Mouse (Mus musculus): Measurements from ENCODE around the gene Col12a1. TPM values are rescaled to one million over a fixed set of nuclear protein-coding genes. Genes with fewer than 3 reads are reported as not detected.
"Not testable (repeated sequence)": the region's sequence is repeated elsewhere in the genome, so short reads cannot be mapped to it uniquely, and the experiment has no call there.

The Col12a1 gene
- total RNA-seq, 2 experiments from 2014 or later = not detected

DNA sequence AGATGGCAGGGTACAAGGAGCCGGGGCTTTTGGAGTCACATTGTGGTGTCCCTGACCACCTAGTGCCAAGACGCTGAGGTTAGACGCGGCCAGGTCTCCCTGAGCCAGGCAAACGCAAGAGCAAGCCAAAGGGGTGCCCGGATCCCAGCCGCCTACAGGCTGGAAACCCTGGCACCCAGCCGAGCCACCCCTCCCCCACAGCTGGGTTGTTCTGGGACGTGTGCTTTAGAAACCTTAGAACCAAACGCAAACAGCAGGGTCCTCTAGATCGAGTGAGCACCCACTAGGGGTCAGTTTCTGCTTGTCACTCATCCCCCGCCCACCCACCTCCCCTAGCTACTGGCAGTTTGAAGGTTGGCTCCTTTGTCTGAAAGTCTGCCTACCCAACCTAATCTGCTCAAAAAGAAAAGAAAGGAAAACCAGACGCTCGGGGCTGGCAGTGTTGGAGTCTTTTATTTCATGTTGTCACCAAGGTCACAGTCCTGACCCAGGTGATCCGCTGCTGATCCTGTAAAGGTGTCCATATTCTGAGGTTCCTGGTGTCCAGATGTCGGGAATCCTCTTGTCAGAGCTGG is 4.1 kb downstream of the Col12a1 start:
- ATAC-seq (replicated peaks; ENCODE audit: poor library complexity, severe bottlenecking) = no peak

GRCm38 (mm10) chr9:79689771-79690535 is 28.7 kb downstream of the Col12a1 start:
- no peak for ATAC-seq (replicated peaks; ENCODE audit: poor library complexity, severe bottlenecking)

DNA sequence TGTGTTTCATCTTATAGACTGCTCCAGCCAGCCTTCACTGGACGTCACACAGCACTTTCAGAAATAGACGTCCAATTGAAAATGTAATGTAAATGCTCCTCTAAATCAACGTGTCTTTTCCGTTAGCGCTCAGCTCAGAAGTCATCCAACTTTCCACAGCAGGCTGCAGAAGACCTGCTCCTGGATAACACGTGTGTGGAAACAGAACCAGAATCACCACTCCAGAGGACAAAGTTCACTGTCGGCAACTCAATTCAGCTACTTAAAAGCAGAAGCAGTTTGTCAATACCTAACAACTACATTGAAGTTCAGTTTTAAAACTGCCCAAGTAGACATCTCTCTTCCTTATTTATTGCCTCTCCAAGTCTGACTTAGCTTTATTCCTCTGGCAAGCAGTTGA is 29.3 kb downstream of the Col12a1 start:
- no peak for ATAC-seq (replicated peaks; ENCODE audit: poor library complexity, severe bottlenecking)

GRCm38 (mm10) chr9:79687227-79687626 is 31.4 kb downstream of the Col12a1 start:
- ATAC-seq (replicated peaks; ENCODE audit: poor library complexity, severe bottlenecking) = no peak

DNA sequence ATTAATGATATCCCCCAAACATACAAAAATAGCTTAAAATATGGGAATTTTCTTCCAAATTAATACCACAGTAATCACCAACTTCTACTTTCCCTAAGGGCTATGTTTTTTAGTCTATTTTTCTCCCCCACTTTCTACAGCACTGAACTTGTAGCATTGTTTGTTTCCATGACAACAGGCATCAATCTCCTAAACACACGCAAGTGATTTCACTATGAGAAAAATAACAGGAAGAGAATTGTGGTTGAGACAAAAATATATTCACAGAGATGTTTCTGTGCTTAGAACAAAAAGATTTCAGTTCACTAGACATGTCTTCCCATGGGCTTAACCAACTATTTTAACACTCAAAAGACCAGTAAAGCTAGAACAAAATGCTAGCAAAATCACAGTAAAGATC is 32.6 kb downstream of the Col12a1 start:
- no peak for ATAC-seq (replicated peaks; ENCODE audit: poor library complexity, severe bottlenecking)

GRCm38 (mm10) chr9:79680453-79681240 is 38.0 kb downstream of the Col12a1 start:
- ATAC-seq (replicated peaks; ENCODE audit: poor library complexity, severe bottlenecking) = no peak

GRCm38 (mm10) chr9:79668806-79669205 is 49.8 kb downstream of the Col12a1 start:
- ATAC-seq (replicated peaks; ENCODE audit: poor library complexity, severe bottlenecking) = not testable (repeated sequence)

DNA sequence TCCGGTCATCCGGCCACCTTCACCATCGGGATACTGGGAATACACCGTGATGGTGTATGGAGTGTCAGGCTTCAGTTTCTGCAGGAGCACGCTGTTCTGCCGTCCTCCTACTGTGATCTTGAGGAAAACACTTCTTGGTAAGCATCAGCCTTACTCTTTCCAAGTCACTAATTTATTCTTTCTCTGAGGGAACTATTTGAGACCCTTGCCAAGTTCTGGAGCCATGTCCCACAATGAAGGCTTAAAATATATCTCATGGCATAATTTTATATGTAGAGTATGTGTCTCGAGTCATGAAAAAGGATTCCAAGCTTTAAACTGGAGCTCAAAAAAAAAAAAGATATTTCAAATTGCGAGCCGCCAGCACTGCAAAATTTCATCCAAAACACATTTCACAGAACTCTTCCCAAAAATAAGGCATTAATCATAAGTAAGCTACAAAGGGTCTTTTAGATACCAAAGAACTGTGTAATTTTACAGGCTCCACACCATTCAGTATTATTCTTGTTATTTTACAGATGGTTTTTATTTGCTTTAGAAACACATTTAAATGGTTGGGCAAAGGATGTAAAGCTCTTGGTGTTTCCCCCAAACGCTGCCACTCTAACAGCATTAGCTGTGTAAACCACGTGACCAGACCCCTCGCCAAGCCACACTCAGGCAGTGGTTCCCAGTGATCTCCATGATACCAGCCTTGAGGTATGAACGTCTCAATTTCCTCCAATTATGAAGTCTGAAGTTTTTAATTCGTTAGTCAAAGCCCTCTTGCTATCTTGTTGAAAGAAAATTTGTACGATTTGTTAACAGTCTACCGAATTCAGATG is 65.1 kb downstream of the Col12a1 start:
- no peak for ATAC-seq (replicated peaks; ENCODE audit: poor library complexity, severe bottlenecking)

GRCm38 (mm10) chr9:79648587-79648986 is 70.0 kb downstream of the Col12a1 start:
- ATAC-seq (replicated peaks; ENCODE audit: poor library complexity, severe bottlenecking) = no peak

DNA sequence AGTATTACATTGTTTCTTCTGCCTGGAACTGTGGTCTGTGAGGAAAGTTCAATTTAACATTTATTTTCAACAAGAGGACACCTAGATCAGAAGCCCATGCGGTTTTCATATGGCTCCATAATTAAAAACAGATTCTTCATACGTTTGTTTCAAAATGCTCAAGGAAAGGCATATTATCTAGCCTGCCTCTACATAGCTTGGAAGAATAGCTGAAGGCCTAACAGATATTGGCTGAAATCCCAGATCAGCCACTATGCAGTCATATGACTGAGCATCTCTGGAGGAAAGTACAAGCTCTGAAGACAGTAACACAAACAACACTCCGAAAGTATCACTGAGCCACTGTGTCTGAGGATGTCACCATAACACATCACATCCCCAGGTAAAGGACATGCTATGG is 72.9 kb downstream of the Col12a1 start:
- ATAC-seq (replicated peaks; ENCODE audit: poor library complexity, severe bottlenecking) = no peak

GRCm38 (mm10) chr9:79639430-79640090 is 79.1 kb downstream of the Col12a1 start:
- no peak for ATAC-seq (replicated peaks; ENCODE audit: poor library complexity, severe bottlenecking)

DNA sequence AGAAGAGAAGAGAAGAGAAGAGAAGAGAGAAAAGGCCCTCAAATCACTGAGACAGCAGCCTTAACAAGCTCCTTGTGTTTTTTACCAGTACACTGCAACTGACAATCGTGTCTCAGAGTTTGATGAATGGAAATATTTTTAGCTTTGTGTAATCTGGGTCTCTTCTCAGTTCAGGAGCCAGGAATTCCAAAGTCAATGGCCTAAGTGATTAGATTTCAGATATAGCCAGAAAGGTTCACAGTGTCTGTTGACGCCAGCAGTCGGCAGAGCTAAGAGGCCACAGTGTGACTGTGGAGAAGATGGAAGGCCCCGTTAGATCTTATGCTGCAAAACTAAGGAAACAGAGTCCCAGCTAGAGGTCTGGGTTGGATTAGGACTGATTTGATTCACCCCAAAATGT is 80.8 kb downstream of the Col12a1 start:
- ATAC-seq (replicated peaks; ENCODE audit: poor library complexity, severe bottlenecking) = no peak

GRCm38 (mm10) chr9:79634076-79634475 is 84.6 kb downstream of the Col12a1 start:
- ATAC-seq (replicated peaks; ENCODE audit: poor library complexity, severe bottlenecking) = no peak

DNA sequence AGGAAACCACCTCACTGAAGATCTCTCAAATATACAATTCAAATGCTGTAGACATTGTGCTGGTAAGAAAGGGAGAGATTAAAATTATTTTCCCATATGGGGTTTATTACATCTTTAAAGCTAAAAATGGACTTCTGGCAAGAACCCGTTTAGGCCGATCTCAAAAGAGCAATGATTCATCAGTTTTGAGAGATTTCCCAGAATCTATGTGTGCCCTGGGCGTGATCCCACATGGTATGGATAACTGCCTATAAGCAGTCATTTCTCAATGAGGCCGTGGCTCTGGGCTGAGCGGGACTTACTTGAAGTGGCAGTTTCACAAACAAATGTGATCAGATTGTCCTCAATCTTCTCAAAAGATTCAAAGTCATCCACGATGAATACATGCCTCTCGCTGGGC is 87.4 kb downstream of the Col12a1 start:
- no peak for ATAC-seq (replicated peaks; ENCODE audit: poor library complexity, severe bottlenecking)

DNA sequence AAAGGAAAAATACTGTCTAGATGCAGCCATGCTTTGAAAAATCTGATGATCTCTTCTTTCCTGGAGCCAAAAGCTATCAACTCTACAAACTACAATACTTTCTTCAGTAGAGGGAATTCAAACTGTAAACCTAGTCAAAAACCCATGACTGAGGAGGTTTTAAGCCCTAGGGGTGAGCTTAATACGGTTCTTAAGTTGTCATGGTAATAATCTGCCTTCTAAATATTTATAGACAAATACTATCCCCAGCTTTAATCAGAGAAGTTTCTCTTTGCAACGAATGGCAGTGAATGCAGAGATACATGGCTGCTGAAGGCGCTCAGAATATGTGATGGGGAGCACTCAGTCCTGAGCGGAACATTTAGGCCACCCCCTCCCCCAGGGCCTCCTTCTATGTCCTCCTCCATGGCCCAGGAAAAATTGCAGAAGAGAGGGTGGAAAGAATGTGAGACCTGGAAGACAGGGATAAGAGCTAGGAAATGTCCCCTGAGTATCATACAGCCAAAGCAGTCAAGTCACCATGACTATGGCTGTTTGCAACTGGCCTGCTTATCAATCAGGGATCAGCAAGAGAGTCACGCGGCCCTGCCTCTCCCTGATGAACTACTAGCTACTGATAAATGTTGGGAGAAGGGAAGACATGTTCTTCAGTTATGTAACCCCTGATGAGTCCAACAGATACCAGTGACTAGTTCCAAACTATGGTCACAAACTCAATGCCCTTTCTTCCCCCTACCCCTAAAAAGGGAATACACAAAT is 99.6 kb downstream of the Col12a1 start:
- ATAC-seq (replicated peaks; ENCODE audit: poor library complexity, severe bottlenecking) = no peak

GRCm38 (mm10) chr9:79617336-79617735 is 101.3 kb downstream of the Col12a1 start:
- no peak for ATAC-seq (replicated peaks; ENCODE audit: poor library complexity, severe bottlenecking)

DNA sequence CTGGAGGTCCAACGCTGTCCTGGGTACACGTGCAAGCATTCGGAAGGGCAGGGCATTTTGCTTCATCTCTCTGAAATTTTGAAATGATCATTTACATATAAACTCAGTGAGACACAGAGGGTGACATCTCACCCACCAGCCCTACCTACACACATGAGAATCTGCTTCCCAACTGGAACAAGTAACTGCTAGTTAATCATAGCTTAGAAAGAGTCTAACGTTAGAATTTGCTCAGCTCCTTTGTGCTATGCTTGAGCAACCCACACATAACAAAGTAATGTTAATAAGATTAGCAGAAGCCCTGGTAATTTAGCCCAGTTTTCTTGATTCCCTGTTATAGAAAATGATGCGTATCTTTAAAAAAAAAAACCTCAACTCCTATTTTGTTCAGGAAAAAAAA is 102.6 kb downstream of the Col12a1 start:
- ATAC-seq (replicated peaks; ENCODE audit: poor library complexity, severe bottlenecking) = no peak

DNA sequence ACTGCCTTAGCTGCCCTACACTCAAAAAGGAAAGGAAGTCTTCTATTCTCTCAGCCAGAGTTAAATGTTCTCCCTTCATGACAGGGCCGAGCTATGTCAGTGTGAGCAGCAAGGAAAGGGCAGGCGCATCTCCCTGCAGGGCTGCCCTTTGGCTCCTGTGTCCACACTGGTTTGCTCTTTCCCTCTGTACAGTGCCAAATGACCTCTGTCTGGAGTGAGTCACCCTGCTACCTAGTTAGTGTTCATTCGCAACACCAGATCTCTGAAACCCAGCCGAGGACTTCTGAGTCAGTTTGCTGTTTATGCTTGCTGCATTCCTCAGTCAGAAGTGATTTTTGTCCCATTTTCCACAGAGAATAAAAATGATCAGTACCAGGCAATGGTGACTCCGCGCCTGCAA is 108.3 kb downstream of the Col12a1 start:
- no peak for ATAC-seq (replicated peaks; ENCODE audit: poor library complexity, severe bottlenecking)

DNA sequence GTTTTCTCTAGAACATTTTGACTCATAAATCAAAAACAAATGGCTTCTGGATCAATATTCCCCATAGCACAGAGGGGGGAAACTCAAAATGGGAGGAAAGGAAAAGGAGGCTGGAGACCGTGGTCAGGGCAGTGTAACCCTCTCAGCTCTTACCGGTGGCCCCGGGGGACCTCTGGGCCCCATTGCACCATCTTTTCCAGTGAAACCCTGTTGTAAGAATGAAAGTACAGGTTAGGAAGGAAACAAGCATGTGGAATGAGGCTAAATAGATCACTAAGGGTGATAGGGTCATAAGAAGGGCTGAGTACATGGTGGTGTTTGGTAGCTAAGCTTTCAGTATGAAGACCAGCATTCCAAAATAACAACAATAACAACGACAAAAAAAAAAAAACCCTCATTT is 109.0 kb downstream of the Col12a1 start:
- no peak for ATAC-seq (replicated peaks; ENCODE audit: poor library complexity, severe bottlenecking)
